Mouse (Mus musculus) testis, adult 2 months (tissue): Measurements from ENCODE around the gene St3gal3.

Experiments
- CTCF ChIP-seq: fragments of 200-500 bp; IDR thresholded peaks from 2 replicates; pipeline ENCODE4 v1.5.1; 2012; ENCODE audit warnings: low read depth, mild to moderate bottlenecking, inconsistent platforms, low read length, moderate library complexity; ENCODE audit not compliant: control insufficient read depth, insufficient read depth, insufficient replicate concordance
- POLR2A ChIP-seq: fragments of 200-500 bp; IDR thresholded peaks from 2 replicates; pipeline ENCODE4 v1.6.1; 2012; ENCODE audit warnings: low read depth, mild to moderate bottlenecking, inconsistent platforms, low read length, moderate library complexity; ENCODE audit not compliant: control insufficient read depth

DNA sequence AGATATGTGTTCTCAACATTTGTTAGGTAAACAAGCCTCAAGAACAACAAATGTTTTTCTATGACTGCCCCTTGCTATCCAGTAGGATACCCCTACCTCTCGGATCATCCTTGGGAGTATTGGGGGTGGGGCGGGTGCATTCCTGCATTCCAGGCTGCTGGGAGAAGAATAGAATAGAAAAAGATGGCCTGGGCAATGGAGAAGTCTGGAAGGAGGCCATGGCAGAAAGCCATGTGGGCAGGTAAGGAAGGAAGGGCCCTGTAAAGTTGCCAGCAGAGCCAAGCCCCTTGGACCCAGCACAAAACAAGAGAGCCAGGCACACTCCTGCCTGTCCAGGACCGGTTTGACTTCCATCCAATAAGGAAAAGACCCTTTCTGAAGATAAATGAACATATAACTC, 221.3 kb downstream of the St3gal3 start:
- TF ChIP-seq POLR2A (no peak), CTCF (no peak)
